Mouse (Mus musculus) cortical plate, adult 2 months (tissue): ENCODE results near the gene Egln2.

ENCODE experiments used
- CTCF ChIP-seq: fragments of 200-500 bp; IDR thresholded peaks from 2 replicates; pipeline ENCODE4 v1.5.1; 2011; ENCODE audit warnings: mild to moderate bottlenecking, control low read depth, low read length; ENCODE audit not compliant: insufficient read depth; ENCODE audit errors: extremely low read depth
- POLR2A ChIP-seq: fragments of 200-500 bp; IDR thresholded peaks from 2 replicates; pipeline ENCODE4 v1.6.1; 2011; ENCODE audit warnings: mild to moderate bottlenecking, low read length, control low read depth; ENCODE audit not compliant: insufficient read depth; ENCODE audit errors: extremely low read depth

DNA sequence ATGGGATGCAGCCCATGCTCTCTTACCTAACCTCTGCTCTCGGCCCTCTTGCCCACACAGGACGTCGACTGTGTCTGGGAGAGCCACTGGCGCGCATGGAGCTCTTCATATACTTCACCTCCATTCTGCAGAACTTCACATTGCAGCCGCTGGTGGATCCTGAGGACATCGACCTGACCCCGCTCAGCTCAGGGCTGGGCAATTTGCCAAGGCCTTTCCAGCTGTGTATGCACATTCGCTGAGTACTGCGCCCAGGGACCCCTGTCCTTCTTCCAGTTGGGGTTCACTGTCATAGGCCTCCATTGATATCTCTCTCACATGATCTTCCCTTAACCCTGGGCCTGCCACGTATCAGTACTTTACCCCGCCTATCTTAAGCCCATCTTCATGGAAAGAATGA lies 33.4 kb downstream of the Egln2 start:
- TF ChIP-seq CTCF (no peak), POLR2A (no peak)
